Mouse (Mus musculus) embryo, embryonic 10.5 days (tissue): ENCODE results near the gene Bnc1.

ENCODE experiments used
- DNase-seq: peaks from one replicate; pipeline ENCODE4 v3.0.0-alpha.2; 2015; ENCODE audit warnings: low spot score

The Bnc1 gene

DNA sequence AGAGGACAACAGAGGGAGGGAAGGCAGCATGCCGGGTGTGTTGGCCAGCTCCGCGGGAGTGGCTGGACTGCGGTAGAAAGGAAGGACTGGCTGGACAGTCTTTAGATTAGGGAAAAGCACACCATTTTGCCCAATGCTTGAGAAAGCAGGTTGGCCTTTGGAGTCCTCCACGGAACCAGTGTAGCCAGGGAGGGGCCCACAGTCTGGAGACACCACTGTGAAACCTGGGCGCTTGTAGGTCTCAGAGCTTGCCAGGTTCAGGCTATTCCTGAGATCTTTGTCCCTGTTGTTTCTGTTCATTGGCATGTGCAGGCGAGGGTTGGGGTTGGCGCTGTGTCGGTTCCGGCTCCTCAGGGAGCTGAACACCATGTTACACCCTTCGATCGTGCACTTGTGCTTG is 18.2 kb downstream of the Bnc1 start:
- no peak for DNase-seq

DNA sequence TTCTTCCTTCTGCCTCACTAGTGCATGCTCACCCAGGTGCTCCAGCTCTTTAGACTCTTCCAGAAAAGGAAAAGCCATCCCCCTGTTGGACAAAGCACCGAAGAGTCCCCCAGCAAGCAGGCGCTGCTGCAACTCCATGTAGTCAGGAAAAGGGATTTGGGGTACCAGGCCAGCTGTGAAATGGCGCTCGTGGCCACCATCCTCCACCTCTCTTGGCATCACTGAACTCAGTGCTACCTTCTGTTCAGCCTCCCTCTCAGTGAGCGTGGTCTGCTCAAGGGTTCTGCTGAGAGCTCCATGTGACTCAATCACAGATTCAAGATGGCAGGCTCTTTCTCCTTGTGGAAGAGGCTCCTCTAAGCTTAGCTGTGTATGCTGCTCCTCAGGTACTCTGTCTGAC is 18.8 kb downstream of the Bnc1 start:
- no peak for DNase-seq

DNA sequence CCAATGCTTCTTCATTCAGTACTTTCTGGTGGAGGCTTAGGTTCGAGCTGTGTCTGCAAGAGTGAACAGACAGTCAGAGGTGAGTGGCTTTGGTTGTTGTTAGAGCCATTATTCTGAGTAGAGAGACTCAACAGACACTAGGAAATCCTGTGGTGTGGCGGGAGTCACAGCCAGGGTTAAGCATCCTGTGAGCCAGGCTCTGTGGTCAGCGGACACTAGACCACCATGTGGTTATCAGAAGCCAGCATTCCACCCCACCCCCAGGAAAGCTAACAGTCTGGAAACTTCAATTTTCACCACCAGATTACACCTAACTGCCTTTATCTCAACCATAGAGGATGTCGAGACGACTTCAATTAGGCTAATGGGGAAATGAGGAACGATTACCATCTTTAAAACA is 23.1 kb downstream of the Bnc1 start:
- DNase-seq = no peak

DNA sequence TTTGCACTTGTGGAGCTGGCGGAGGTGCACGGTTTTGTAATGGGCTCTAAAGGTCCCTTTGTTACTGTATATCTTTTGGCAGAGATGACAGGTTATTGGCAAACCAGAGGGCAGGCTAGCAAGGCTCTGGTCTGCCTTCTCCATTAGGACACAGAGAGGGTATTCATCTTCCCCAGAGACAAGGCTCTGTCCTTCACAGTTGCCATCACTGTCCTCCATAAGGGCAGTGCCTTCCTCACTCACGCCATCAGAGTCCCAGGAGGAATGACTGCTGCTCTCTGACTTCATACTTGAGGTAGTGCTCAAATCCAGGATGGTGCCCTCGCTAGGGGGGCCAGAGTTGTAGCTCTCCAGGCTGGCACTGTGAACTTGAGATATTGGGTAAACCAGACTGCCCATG is 23.6 kb downstream of the Bnc1 start:
- no peak for DNase-seq

DNA sequence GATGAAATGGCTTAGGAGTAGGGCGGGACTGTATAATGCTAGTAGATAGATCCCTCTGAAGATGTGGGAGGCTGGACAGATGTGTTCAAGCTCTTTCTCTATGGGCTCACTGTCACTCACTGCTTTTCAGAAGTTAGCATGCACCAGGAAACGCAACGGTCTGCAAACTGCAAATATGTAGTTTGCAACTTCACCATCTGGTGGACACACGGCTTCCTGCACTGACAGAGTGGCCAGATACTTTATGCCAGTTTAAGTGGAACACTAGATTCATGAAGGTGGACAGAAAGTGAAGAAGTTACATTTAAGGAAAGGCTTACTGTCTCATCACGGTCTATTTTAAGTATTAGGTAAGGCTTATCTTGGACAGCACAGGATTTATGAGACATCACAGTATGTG is 25.9 kb downstream of the Bnc1 start:
- no peak for DNase-seq

DNA sequence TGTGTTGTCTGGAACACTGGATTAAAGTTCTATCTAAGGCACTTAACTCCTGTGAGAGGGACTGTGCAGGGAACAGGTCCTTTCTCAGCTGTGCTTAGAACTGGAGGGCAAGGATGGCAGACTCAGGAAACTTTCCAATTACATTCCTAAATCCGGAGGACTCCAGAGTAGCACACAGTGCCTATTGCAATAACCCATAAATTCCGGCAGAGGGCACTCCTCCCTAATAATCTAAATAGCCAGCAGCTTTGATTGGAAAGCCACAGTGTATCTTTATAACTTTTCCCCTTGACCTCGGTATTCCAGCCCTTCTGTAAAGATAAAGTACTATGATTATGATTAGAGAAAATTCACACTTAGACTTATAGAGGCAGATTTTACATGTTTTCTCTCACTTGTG is 32.4 kb downstream of the Bnc1 start:
- peak; percentile 85 for DNase-seq

DNA sequence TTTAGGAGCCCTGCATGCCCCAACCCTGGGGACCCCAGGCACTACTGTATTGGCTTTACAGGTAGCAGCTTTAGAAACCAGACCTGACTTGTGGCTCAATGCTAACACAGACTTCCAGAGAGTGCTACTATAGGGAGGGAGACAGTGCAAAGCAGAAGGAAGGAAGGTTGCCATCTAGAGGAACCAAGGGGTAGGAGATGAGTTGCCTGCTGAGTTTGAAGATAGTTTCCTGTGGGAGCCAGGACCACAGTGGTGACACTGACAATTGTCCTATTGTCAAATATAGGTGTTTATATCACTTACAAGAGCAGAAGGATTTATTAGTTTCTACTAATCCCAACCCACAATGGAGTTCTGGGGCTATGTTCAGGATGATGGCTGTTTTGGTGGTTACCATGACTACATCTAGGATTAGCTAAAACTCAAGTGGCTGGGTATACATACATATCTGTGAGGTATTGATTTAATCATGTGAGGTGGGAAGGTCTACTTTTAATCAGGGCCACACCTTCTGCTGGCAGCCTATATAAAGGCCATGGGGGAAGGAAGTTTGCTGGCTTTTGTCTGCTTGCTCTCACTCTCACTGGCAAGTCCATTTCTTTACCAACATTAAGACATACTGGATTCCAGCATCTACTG is 37.8 kb downstream of the Bnc1 start:
- peak; percentile 23 for DNase-seq

DNA sequence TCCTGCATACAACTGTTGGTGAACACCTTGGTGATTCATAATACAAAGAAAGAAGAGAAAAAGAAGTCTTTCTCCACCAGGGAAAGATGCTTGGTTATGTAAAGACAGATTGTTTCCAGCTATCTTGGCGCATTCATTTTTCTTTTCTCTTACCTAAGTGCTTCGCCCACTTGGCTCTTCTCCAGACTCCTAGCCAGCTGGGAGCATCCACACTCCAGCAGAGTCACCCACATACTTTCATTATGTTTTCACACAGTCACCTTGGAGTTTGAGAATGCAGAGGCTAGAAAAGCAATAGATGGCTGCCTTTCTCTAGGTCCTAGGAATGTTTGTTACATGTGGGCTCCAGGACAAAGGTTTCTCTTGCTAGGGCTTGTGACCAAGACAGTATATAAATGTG is 41.6 kb downstream of the Bnc1 start:
- no peak for DNase-seq

DNA sequence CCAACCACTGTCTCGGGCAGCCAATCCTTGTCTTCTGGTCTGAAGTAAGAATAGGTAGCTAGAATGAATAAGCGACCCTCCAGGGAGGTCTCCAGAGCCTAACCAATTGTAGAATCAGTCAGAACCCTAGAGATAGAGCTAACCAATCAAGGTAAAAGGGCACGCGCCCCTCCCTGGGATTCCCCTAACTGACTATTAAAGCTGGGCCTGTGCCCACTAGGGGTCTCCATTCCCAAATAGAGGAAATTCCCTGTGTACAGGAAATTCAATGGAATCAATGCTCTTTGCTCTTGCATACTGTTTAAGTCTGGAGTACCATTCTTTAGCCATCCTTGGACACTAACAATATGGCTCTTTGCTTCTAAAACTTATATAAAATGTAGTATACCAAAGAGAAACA is 46.7 kb downstream of the Bnc1 start:
- DNase-seq = peak; percentile 81

DNA sequence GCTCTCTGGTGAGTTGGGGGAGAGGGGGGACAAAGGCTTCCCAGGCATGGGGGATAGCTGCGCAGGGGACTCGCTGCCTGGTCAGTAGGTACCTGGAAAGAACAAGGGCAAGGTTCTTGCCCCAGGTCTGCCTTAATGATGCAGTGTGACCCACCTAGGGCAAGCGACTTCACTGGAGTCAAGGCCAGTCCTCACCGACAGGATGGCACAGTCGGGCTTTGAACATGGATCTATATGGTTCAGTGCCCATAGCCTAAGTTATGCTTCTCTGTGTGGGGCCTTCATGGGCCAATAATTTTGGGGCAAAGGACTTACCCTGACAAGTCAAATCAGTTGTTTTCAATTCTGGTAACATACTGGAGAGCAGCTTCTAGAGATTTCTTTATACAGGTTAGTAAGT is 57.3 kb downstream of the Bnc1 start:
- peak; percentile 45 for DNase-seq

DNA sequence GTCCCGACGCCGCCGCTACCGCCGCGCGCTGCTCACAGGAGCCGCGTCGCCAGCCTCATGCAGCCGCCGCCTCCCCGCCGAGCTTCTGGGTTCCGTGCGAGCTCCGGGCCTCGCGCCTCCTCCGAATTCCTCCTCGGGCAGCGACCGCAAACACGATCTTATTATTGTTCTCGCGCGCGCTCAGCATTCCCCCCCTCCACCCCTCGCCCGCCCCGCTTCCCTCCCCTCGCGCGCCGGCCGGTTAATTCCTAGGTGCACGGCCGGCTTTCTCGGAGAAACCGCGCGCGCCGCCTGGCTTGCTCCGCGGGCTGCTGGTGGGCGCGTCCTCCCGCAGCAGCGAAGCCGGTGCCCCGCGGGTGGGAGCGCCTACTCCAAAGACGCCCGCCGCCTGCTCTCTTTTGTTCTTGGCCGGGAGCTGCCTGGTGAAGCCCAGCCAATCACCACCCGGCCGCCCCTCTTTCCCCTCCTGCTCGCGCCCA is 57.8 kb downstream of the Bnc1 start, which contains the start of gene Hdgfl3:
Gene Hdgfl3 (minus strand): TSS at position 207 of the 479 bp plus-strand sequence.
- DNase-seq = peak; percentile 87

DNA sequence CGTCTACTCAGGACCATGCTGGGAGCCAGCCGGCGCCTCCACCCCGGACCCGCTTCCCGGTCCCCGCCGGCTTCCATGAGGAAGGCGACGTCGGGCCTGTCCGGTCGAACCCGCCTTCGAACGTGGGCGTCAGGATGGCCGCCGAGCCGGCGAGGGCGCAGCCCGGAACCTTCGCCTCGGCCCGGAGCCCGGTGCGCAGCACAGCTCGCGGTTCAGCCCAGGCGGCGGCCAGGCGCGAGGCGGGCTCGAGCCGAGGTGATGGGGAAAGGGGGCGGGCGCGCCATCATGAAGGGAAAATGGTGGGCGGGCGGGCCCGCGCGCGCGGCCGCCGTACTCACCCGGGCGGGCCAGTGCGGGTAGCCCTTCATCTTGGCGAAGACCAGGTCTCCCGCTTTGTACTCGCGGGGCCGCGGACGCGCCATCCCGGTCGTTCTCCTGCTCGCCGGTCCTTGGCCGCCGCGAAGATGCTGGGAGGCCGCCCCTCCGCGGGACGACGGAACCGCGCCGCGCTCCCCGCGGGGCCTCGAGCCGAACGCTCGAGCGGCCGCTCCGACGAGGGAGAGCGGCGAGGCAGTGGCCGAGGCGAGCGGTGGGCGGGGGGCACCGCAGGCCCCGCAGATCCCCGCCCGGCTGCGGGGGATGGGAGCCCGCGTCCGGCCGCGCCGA is 58.4 kb downstream of the Bnc1 start:
- peak; percentile 66 for DNase-seq

DNA sequence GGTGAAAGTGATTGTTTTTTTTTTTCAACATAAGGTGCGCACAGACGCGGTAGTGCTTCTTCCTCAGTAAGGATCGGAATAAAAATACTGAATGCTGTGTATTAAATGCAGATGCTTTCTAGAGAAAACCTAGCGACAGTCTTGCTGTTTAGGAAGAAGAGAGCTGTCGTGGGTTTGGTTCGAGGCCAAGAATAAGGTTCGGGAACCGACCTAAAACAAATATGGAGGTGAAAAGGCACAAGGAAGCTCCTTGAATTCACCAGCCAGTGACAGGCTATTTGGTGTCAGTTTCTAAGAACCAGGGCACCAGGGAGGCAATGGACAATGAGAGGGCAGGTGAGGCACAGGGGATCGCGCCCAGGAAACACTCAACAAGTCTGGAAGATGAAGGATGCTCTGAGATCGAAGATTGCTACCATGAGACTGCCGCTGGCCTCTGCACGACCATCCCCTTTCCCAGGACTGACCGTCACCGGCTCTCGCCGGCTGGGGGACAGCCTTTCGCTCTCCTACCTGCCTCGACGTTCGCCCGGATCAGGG is 59.0 kb downstream of the Bnc1 start:
- peak; percentile 56 for DNase-seq

DNA sequence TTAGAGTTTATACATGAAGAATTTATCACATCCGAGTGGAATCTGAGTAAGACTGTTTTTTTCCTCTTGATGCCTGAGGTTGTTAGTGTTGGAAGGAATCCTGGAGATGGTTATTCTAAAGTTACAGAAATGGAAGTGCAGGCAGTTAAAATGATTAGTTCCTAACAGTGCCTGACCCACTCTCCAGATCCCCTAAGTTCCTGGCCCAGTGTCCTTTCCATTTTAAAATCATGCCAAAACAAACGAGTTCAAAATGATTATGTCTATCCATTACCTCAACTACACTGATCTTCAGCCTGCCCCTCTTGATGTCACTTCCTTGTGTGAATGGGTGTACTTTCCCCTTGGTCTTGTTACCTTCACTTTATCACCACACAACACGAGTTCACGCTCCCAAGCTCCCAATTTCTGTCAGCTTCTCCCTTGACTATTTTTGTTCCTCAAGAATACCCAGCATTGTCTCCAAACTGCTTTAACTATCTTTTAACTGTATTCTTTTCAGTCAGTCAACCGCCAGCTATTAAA is 59.5 kb downstream of the Bnc1 start:
- DNase-seq = peak; percentile 35

DNA sequence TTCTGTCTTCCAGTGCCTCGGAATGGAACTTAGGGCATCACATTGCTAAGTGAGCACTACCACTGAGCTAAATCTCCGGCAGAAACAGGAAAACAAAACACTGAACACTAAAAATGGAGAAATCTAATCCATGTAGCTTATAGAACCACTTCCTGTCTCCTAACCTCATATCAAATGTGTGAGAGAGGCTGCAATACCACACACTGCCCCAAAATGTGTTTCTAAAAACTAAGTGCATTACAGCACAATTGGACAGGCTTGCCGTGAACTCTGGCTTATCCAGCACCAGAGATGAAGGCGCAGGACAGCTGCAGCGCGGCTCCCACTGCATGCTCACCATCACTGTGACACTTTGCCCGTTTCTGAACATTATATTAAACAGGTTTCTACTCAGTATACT is 63.1 kb downstream of the Bnc1 start:
- no peak for DNase-seq

DNA sequence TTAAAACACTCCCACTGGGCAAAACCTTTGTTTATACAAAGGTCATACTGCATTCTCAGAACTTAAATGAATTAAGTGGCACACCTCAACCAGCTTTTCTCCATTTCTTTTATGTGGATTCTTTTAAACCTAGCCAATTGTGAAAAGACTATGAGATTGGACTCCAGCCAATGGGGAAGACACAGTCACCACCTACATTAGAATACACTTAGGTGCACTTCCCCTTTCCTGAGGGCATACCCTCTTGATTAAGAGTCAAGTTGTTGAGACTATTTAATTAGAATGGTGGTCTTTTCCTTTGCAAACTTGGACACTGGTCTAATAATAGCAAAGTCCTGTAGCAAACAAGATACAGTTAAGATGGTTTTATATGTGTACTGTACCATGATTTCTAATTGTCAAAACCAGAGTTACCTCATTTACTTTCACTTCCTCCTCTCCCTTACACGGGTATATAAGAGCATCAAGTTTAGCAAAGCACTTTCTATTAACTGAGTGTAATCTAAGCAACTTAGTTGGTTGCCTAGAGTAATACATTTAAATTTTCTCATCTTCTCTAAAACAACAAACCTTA is 70.6 kb downstream of the Bnc1 start:
- no peak for DNase-seq

DNA sequence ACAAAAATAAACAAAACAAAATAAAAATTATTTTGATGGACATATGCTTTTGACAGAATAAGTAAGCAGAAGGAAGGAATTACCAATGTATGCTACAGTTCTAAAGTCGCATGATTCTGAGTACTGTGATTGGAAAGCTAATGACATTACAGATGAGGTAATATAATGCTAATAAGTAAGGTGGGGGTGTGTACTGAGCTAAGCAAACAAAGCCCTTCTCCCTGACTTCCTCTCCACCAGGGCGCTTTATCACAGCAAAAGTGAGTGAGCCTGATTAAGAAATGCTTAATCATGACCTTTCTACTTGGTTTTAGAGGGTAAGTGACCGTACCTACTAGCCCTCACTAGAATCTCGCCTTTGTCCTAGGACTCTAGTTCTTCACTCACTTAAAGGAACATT is 71.8 kb downstream of the Bnc1 start:
- no peak for DNase-seq

DNA sequence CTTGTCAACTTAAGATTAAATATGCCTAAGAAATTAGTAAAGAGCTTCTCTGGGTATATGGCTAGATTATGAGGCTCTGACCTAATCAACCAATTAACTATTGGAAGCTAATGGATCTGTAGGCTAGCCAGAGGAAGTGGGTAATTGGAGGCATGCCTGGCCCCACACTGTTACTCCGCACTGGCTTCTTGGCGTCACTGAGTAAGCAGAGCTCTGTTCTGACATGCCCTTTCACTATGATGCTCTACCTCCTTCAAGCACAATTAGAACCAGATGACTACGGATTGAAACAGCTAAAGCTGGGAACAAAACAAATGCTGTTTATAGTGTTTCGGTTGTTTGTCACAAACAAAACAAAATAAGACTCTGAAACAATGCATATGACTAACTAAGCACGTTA is 73.8 kb downstream of the Bnc1 start:
- peak; percentile 34 for DNase-seq
